ENCODE assay signal across 24 mouse cellular contexts in genomic region chr5:76524623-76525022, GRCm38 (mm10). TPM values are rescaled to one million over a fixed set of nuclear protein-coding genes. Genes with fewer than 3 reads are reported as not detected.
DNase-seq lines count a peak whose midpoint lies in the region; ATAC-seq lines count a peak whose summit lies in the region.
"Had no signal": no experiment of that assay in that cellular context is flagged by ENCODE, and none has a peak within 500 bp of the region (broad histone marks: within the 10 kb centered on the region; RNA-seq: fewer than 3 reads in every experiment).

No protein-coding gene starts in this region.

- peak; percentile 88 for DNase-seq in heart, adult 11 months
- DNase-seq in heart, postnatal 4 days: no peak
- DNase-seq in 416B (ENCODE audit: low read depth) (peak; percentile 55), MEL-GATA-1-ER (ENCODE audit: extremely low read depth, low read depth) (peak; percentile 24)
- no peak for DNase-seq in thymus, postnatal 25 days
- DNase-seq in left cerebral cortex, postnatal 25 days (ENCODE audit: low spot score in 2 of 2): no peak
- no peak for DNase-seq in cerebellum, adult 11-12 months
- DNase-seq: B cell, adult 2 months; cerebellum, adult 2 months; cerebellum, postnatal 36 days; embryo, embryonic 11 days; gastrocnemius, postnatal 14 days; heart, postnatal 14 days; kidney, adult 11 months; kidney, postnatal 4 days; lung, postnatal 10 days; right cerebral cortex, postnatal 25 days; thymus, adult 2 months had no signal

- intact Hi-C loops in left cerebral cortex, postnatal 25 days (cut with DNase I): loop anchor here (5.0 kb wide), 1 partner anchor 102 kb away; no protein-coding TSS in a partner anchor

- peak; percentile 52 for ATAC-seq in megakaryocyte, adult 5-6 weeks (ENCODE audit: poor library complexity, severe bottlenecking)
- ATAC-seq: forebrain, embryonic 15.5 days had no signal

RNA-seq across cellular contexts. Expression of gene Exoc1, which starts 4.5 kb away (rescaled TPM):
- total RNA-seq in heart, postnatal 4 days (2021): 10 to 100 TPM; 28.7 to 29.8 TPM
- 54.5 and 68.7 TPM in 2 replicates for total RNA-seq in megakaryocyte, adult 5-6 weeks (2015)
- total RNA-seq in megakaryocyte, adult 5-6 weeks (2017): 64.4 and 85.9 TPM in 2 replicates
- 10 to 100 TPM; 54.2 to 54.9 TPM for total RNA-seq in left cerebral cortex, postnatal 25 days (2021)

RNA-seq across cellular contexts. Expression of gene Gm7271, which starts 40.8 kb away (rescaled TPM):
- not detected for total RNA-seq in heart, postnatal 4 days (2021)
- total RNA-seq in megakaryocyte, adult 5-6 weeks (2015): not detected in 2 replicates
- not detected in 2 replicates for total RNA-seq in megakaryocyte, adult 5-6 weeks (2017)
- 1 to 10 TPM in 1 of 2 experiments, not detected in 1; 1.2 TPM for total RNA-seq in left cerebral cortex, postnatal 25 days (2021)
- total RNA-seq: adrenal gland, postnatal 36 days; gastrocnemius, postnatal 14 days; heart, adult 2 months; heart, postnatal 14 days; left cerebral cortex, adult 18-20 months; left cerebral cortex, postnatal 36 days had no signal

Comparison
In these comparisons a context has a peak if more than half of its experiments do, and no peak if none do; other contexts are left out.
1. DNase-seq: peak in heart, adult 11 months (single experiment), 416B (single experiment) and MEL-GATA-1-ER (single experiment); none in heart, postnatal 4 days (single experiment), thymus, postnatal 25 days (single experiment), left cerebral cortex, postnatal 25 days (0 of 2) and cerebellum, adult 11-12 months (single experiment).